Mouse (Mus musculus) liver, postnatal 0 days (tissue): ENCODE data around the gene Prdx5. TPM values are rescaled to one million over a fixed set of nuclear protein-coding genes. Genes with fewer than 3 reads are reported as not detected.
A peak's percentile ranks its signal among the peaks of the same experiment; 100 is the strongest.

ENCODE experiments used
- ATAC-seq: fragments of 200-750 bp; cut with Nextera tagmentation; 2 replicates; pipeline ENCODE4 v1.8.0; 2017; ENCODE audit warnings: mild to moderate bottlenecking, moderate library complexity
- DNase-seq: peaks from one replicate; pipeline ENCODE4 v3.0.0-alpha.2; 2016
- H3K27ac ChIP-seq: fragments of 300-500 bp; sonication (generic); 2 replicates; pipeline ENCODE4 v1.5.1; 2014; ENCODE audit warnings: antibody characterized with exemption, moderate library complexity, mild to moderate bottlenecking, low read depth
- H3K27me3 ChIP-seq: fragments of 300-500 bp; sonication (generic); 2 replicates; pipeline ENCODE4 v1.6.1; 2014; ENCODE audit warnings: low read length, control low read depth, mixed read lengths; ENCODE audit not compliant: insufficient read depth
- H3K36me3 ChIP-seq: fragments of 300-500 bp; sonication (generic); replicated peaks from 2 replicates; pipeline ENCODE4 v1.6.1; 2014; ENCODE audit warnings: mild to moderate bottlenecking, control low read depth, low read length, moderate library complexity, mixed read lengths; ENCODE audit not compliant: insufficient read depth
- H3K4me1 ChIP-seq: fragments of 300-500 bp; sonication (generic); 2 replicates; pipeline ENCODE4 v1.6.1; 2014; ENCODE audit warnings: antibody characterized with exemption, mild to moderate bottlenecking, control low read depth; ENCODE audit not compliant: insufficient read depth
- H3K4me2 ChIP-seq: fragments of 300-500 bp; sonication (generic); 2 replicates; pipeline ENCODE4 v1.6.1; 2014; ENCODE audit warnings: low read depth, mild to moderate bottlenecking, low read length, moderate library complexity, mixed read lengths
- H3K4me3 ChIP-seq: fragments of 300-500 bp; sonication (generic); 2 replicates; pipeline ENCODE4 v1.5.1; 2014; ENCODE audit warnings: low read depth, low read length
- H3K9ac ChIP-seq: fragments of 300-500 bp; sonication (generic); replicated peaks from 2 replicates; pipeline ENCODE4 v1.6.1; 2014; ENCODE audit warnings: mild to moderate bottlenecking, moderate library complexity
- H3K9me3 ChIP-seq: fragments of 300-500 bp; sonication (generic); 2 replicates; pipeline ENCODE4 v1.6.1; 2016; ENCODE audit warnings: mild to moderate bottlenecking, control low read depth, low read length, mixed read lengths
- CTCF ChIP-seq: sonication (generic); IDR thresholded peaks from 2 replicates; pipeline ENCODE4 v1.5.1; 2016; ENCODE audit warnings: antibody characterized with exemption, low read depth
- EP300 ChIP-seq: IDR thresholded peaks from 2 replicates; pipeline ENCODE4 v1.6.1; 2016; ENCODE audit warnings: antibody characterized with exemption, low read depth, mild to moderate bottlenecking
- WGBS: fragments of 180-500 bp; shearing (Covaris S2); extraction: QIAGEN DNeasy Blood & Tissue Kit; methylation state at CpG from one replicate; pipeline ENCODE4 v1.1.7; 2014; ENCODE audit not compliant: insufficient replicate concordance; 5-methylcytosine and 5-hydroxymethylcytosine counted together
- polyA plus RNA-seq: library from polyadenylated mRNA; unstranded; fragments of >200 nt; fragmentation: Nextera tagmentation; extraction: Ambion mirVana; gene quantifications from 2 replicates; pipeline ENCODE4 v1.2.1, GENCODE M21; 2015

Gene Prdx5
- polyA plus RNA-seq, 1 experiment from 2014 or later: 371 TPM

GRCm38 (mm10) chr19:6933102-6933435, 23.2 kb upstream of the Prdx5 start:
- WGBS: 37% methylated on average over 4 of the region's 4 CpGs
- H3K9me3 ChIP-seq: no peaks in the 10 kb centered on the region
- no peak overlapping the region for H3K9ac ChIP-seq
- peaks cover 6% of the 10 kb centered on the region for H3K4me1 ChIP-seq
- DNase-seq: no peak
- TF ChIP-seq EP300 (no peak), CTCF (no peak)
- H3K36me3 ChIP-seq: no peaks in the 10 kb centered on the region
- H3K27ac ChIP-seq: no peak overlapping the region
- peaks cover 63% of the 10 kb centered on the region for H3K27me3 ChIP-seq
- no peak overlapping the region for H3K4me2 ChIP-seq
- H3K4me3 ChIP-seq: peak overlapping the region; percentile 38; the same call in 1 of the 2 replicates
- ATAC-seq: no peak

- no peaks in the 10 kb centered on the region for H3K36me3 ChIP-seq
- no peak for DNase-seq
- WGBS: 57% methylated on average over 1 of the region's 1 CpGs
- TF ChIP-seq EP300 (no peak), CTCF (no peak)
- H3K4me3 ChIP-seq: no peak overlapping the region
- no peaks in the 10 kb centered on the region for H3K9me3 ChIP-seq
- H3K27ac ChIP-seq: no peak overlapping the region
- H3K9ac ChIP-seq: no peak overlapping the region
- H3K4me1 ChIP-seq: peaks cover 6% of the 10 kb centered on the region
- H3K27me3 ChIP-seq: peaks cover 73% of the 10 kb centered on the region
- no peak overlapping the region for H3K4me2 ChIP-seq
- ATAC-seq: peak; percentile 55; the same call in 1 of the 2 replicates
Measured at GRCm38 (mm10) chr19:6932018-6932417, 22.1 kb upstream of the Prdx5 start.

GRCm38 (mm10) chr19:6931002-6931401, 21.1 kb upstream of the Prdx5 start:
- no peaks in the 10 kb centered on the region for H3K36me3 ChIP-seq
- ATAC-seq (no peak), DNase-seq (no peak)
- no peak overlapping the region for H3K9ac ChIP-seq
- H3K9me3 ChIP-seq: no peaks in the 10 kb centered on the region
- peaks cover 82% of the 10 kb centered on the region for H3K27me3 ChIP-seq
- H3K4me2 ChIP-seq: no peak overlapping the region
- 0% methylated on average over 1 of the region's 2 CpGs for WGBS
- H3K4me3 ChIP-seq: no peak overlapping the region
- peaks cover 9% of the 10 kb centered on the region for H3K4me1 ChIP-seq
- TF ChIP-seq EP300 (no peak), CTCF (no peak)
- no peak overlapping the region for H3K27ac ChIP-seq

- no peak overlapping the region for H3K9ac ChIP-seq
- H3K4me2 ChIP-seq: no peak overlapping the region
- no peak for ATAC-seq
- H3K36me3 ChIP-seq: no peaks in the 10 kb centered on the region
- H3K4me1 ChIP-seq: peaks cover 14% of the 10 kb centered on the region; the same call in 1 of the 2 replicates
- no peak overlapping the region for H3K4me3 ChIP-seq
- no peak overlapping the region for H3K27ac ChIP-seq
- no peaks in the 10 kb centered on the region for H3K9me3 ChIP-seq
- no peak for DNase-seq
- H3K27me3 ChIP-seq: peaks cover 73% of the 10 kb centered on the region
- 26% methylated on average over 9 of the region's 9 CpGs for whole genome bisulfite sequencing
- TF ChIP-seq CTCF (no peak), EP300 (no peak)
Measured at GRCm38 (mm10) chr19:6928080-6928479, 18.2 kb upstream of the Prdx5 start.

- no peak for ATAC-seq
- no peak for DNase-seq
- Histone ChIP-seq H3K4me2 (peak overlapping the region; percentile 5; the same call in 1 of the 2 replicates), H3K27me3 (peaks cover 59% of the 10 kb centered on the region), H3K36me3 (no peaks in the 10 kb centered on the region), H3K9ac (no peak overlapping the region), H3K4me1 (peaks cover 21% of the 10 kb centered on the region), H3K4me3 (0 out of 2 replicates have a peak overlapping the region, but pooled peaks have one; percentile 0), H3K27ac (no peak overlapping the region), H3K9me3 (no peaks in the 10 kb centered on the region)
- TF ChIP-seq EP300: no peak
- no peak for TF ChIP-seq CTCF
- WGBS: 15% methylated on average over 26 of the region's 26 CpGs
Measured at GRCm38 (mm10) chr19:6926559-6927255, 16.8 kb upstream of the Prdx5 start.

GRCm38 (mm10) chr19:6925611-6926329, 15.9 kb upstream of the Prdx5 start:
- Histone ChIP-seq H3K9ac (no peak overlapping the region), H3K4me1 (peaks cover 23% of the 10 kb centered on the region), H3K9me3 (no peaks in the 10 kb centered on the region), H3K27me3 (peaks cover 55% of the 10 kb centered on the region), H3K4me2 (no peak overlapping the region), H3K36me3 (no peaks in the 10 kb centered on the region), H3K27ac (no peak overlapping the region), H3K4me3 (peak overlapping the region; percentile 6)
- TF ChIP-seq CTCF: no peak
- WGBS: 19% methylated on average over 40 of the region's 40 CpGs
- DNase-seq (no peak), ATAC-seq (no peak)
